Mouse (Mus musculus): Measurements from ENCODE around the gene Itgam. TPM values are rescaled to one million over a fixed set of nuclear protein-coding genes. Genes with fewer than 3 reads are reported as not detected.

Itgam gene
- polyA plus RNA-seq, 1 experiment from 2014 or later: 0.42 TPM

DNA sequence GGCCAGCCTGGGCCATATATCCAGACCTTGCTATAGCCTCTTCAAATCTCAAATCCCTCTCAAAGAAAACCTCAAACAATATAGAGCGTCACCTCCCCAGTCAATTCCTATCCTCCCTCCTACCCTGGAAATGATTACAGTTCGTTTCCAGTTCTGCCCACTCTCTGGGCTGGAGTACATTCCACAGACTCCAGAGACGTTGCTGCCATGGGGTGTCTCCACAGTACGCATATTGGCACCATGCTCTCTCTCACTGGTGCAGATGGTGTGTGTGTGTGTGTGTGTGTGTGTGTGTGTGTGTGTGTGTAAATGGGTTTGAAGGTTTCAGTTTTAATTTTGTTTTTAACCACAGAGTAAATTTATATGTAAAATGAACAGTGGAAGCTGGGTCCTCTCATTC is 42.8 kb downstream of the Itgam start:
- ATAC-seq (ENCODE audit: low FRiP score): no peak

DNA sequence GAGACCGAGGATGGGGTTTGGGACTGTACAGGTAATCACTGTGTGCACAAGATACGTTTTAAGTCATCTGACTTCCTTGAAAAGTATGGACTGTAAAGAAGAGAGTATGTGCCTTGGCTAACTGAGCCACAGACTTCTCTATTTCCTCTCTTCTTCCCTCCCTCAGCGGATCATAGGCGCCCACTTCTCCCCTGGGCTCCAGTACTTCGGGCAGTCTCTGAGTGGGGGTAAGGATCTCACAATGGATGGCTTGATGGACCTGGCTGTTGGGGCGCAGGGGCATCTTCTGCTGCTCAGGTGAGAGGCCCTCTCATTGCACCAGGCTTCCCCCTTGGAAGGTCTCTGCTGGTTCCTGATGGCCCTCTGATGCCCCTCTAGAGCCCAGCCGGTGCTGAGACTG is 45.0 kb downstream of the Itgam start:
- Histone ChIP-seq H3K4me2 (replicated peaks; ENCODE audit: low read depth, low read length) (no peak overlapping the region), H3K9ac (ENCODE audit: low read depth, low read length) (no peak overlapping the region), H3K4me3 (ENCODE audit: low read depth, low read length) (no peak overlapping the region), H3K9me3 (ENCODE audit: control insufficient read depth, low read length) (no peaks in the 10 kb centered on the region), H3K27me3 (ENCODE audit: control insufficient read depth, insufficient read depth, low read length) (no peaks in the 10 kb centered on the region), H3K36me3 (ENCODE audit: control insufficient read depth, insufficient read depth, low read length) (no peaks in the 10 kb centered on the region), H3K27ac (ENCODE audit: low read depth, low read length) (no peak overlapping the region), H3K4me1 (replicated peaks; ENCODE audit: control insufficient read depth, insufficient read depth, low read length) (no peaks in the 10 kb centered on the region)
- WGBS: 91% methylated on average over 7 of the region's 7 CpGs
- ATAC-seq (ENCODE audit: low FRiP score) (no peak), DNase-seq (ENCODE audit: low spot score) (no peak)

More for the DNA sequence above, 42.8 kb downstream of the Itgam start:
- 74% methylated on average over 4 of the region's 4 CpGs for WGBS
- Histone ChIP-seq H3K4me2 (replicated peaks; ENCODE audit: low read depth, low read length) (no peak overlapping the region), H3K4me1 (replicated peaks; ENCODE audit: control insufficient read depth, insufficient read depth, low read length) (no peaks in the 10 kb centered on the region), H3K9me3 (ENCODE audit: control insufficient read depth, low read length) (no peaks in the 10 kb centered on the region), H3K9ac (ENCODE audit: low read depth, low read length) (no peak overlapping the region), H3K27me3 (ENCODE audit: control insufficient read depth, insufficient read depth, low read length) (no peaks in the 10 kb centered on the region), H3K36me3 (ENCODE audit: control insufficient read depth, insufficient read depth, low read length) (no peaks in the 10 kb centered on the region), H3K4me3 (ENCODE audit: low read depth, low read length) (no peak overlapping the region), H3K27ac (ENCODE audit: low read depth, low read length) (no peak overlapping the region)
- no peak for DNase-seq (ENCODE audit: low spot score)

DNA sequence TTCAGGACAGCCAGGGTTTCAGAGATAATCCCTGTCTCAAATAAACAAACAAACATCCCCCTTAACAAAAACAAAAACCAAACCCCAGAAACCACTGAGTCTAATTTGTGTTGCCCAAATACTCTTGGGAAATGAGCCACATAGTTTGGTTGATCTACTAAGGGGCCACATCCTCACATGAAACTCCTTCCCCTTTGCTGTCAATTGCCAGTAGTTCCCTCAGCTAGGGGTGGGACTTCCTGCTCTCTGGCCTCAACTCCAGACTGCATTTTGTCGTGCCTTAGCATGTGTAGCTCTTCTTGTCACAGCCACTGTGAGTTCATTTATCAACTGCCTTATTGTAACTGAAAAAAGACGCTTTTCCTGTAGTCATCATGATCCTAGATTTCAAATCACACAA is 47.9 kb downstream of the Itgam start:
- Histone ChIP-seq H3K9ac (ENCODE audit: low read depth, low read length) (no peak overlapping the region), H3K9me3 (ENCODE audit: control insufficient read depth, low read length) (no peaks in the 10 kb centered on the region), H3K27me3 (ENCODE audit: control insufficient read depth, insufficient read depth, low read length) (no peaks in the 10 kb centered on the region), H3K4me3 (ENCODE audit: low read depth, low read length) (no peak overlapping the region), H3K27ac (ENCODE audit: low read depth, low read length) (no peak overlapping the region), H3K4me2 (replicated peaks; ENCODE audit: low read depth, low read length) (no peak overlapping the region), H3K4me1 (replicated peaks; ENCODE audit: control insufficient read depth, insufficient read depth, low read length) (no peaks in the 10 kb centered on the region), H3K36me3 (ENCODE audit: control insufficient read depth, insufficient read depth, low read length) (no peaks in the 10 kb centered on the region)
- DNase-seq (ENCODE audit: low spot score) (no peak), ATAC-seq (ENCODE audit: low FRiP score) (no peak)
- 56% methylated on average over 2 of the region's 2 CpGs for WGBS

DNA sequence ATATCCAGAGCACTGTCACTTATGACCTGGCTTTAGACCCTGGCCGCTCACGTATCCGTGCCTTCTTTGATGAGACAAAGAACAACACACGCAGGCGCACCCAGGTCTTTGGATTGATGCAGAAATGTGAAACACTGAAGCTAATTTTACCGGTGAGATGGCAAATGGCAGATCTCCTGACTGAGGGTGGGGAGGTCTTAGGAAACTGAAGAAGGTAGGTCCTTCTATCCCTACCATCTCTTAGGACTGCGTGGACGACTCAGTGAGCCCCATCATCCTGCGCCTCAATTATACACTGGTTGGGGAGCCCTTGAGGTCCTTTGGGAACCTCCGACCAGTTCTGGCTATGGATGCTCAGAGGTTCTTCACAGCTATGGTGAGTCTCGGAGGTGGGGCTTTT is 49.7 kb downstream of the Itgam start:
- Histone ChIP-seq H3K4me1 (replicated peaks; ENCODE audit: control insufficient read depth, insufficient read depth, low read length) (no peaks in the 10 kb centered on the region), H3K9me3 (ENCODE audit: control insufficient read depth, low read length) (no peaks in the 10 kb centered on the region), H3K9ac (ENCODE audit: low read depth, low read length) (no peak overlapping the region), H3K4me3 (ENCODE audit: low read depth, low read length) (no peak overlapping the region), H3K27ac (ENCODE audit: low read depth, low read length) (no peak overlapping the region), H3K36me3 (ENCODE audit: control insufficient read depth, insufficient read depth, low read length) (no peaks in the 10 kb centered on the region), H3K4me2 (replicated peaks; ENCODE audit: low read depth, low read length) (no peak overlapping the region), H3K27me3 (ENCODE audit: control insufficient read depth, insufficient read depth, low read length) (no peaks in the 10 kb centered on the region)
- 90% methylated on average over 11 of the region's 11 CpGs for WGBS
- no peak for DNase-seq (ENCODE audit: low spot score)
- no peak for ATAC-seq (ENCODE audit: low FRiP score)

DNA sequence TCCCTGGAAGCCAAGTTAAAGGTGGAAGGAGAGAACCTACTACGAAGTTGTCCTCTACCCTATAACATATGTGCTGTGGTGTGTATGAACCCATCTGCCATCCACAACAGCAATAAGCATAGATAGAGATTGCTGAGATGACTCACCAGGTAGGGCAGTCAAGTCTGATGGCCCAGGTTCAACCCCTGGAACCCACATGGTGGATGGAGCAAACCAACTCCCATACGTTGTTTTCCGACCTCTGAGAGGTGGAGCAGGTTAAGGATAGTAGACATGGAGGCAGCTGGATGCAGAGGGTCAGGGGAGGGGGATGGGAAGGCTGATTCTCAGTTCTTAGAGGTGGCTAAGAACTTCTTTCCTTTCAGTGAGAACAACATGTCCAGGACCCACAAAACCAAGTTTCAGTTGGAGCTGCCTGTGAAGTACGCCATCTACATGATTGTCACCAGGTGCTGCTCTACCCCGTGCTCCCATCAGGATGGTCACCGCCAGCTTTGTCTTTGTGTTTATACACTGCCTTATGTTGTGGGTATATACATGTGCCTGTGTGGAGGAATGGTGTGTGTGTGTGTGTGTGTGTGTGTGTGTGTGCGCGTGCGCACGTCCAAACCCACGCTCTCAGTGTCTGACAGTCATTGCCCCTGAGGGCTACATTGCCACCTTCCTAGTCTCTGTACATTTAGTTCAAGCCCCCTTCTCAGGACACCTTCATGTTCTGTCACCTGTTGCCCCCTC is 52.1 kb downstream of the Itgam start:
- WGBS: 89% methylated on average over 11 of the region's 11 CpGs
- no peaks in the 10 kb centered on the region for H3K4me1 ChIP-seq (replicated peaks; ENCODE audit: control insufficient read depth, insufficient read depth, low read length)
- H3K9ac ChIP-seq (ENCODE audit: low read depth, low read length): no peak overlapping the region
- H3K36me3 ChIP-seq (ENCODE audit: control insufficient read depth, insufficient read depth, low read length): no peaks in the 10 kb centered on the region
- ATAC-seq (ENCODE audit: low FRiP score): no peak
- H3K4me2 ChIP-seq (replicated peaks; ENCODE audit: low read depth, low read length): no peak overlapping the region
- DNase-seq (ENCODE audit: low spot score): no peak
- H3K4me3 ChIP-seq (ENCODE audit: low read depth, low read length): no peak overlapping the region
- H3K27ac ChIP-seq (ENCODE audit: low read depth, low read length): no peak overlapping the region
- no peaks in the 10 kb centered on the region for H3K9me3 ChIP-seq (ENCODE audit: control insufficient read depth, low read length)
- no peaks in the 10 kb centered on the region for H3K27me3 ChIP-seq (ENCODE audit: control insufficient read depth, insufficient read depth, low read length)

DNA sequence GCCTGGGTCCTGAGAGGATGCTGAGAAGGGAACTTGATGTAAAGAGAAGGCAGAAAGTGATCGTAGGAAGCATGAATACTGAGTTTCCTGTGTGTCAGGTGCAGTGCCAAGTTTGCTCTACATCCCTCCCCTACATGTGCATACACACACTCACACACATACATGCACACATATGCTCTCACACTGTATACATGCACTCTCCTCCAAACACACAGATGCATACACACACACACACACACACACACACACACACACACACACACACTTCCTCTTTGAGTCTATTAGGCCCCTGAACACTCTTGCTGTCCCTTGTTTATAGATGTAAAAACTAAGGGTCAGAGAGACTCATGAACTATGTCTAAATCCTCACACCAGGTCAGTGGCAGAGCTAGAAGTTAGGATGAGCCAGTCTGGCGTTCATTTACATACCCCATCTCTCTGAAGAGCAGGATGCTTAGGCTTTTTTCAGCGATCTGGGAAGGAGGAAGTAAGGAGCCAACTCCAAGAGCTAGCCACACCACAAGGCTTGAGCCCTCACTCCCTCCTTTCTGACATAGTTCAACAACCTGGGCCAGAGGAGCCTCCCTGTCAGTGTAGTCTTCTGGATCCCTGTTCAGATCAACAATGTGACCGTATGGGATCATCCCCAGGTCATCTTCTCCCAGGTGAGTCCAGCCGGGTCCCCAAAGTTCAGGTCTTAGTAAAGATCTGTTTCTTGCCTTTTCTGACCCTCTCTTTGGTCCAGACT is 52.9 kb downstream of the Itgam start:
- DNase-seq (ENCODE audit: low spot score) (no peak), ATAC-seq (ENCODE audit: low FRiP score) (no peak)
- Histone ChIP-seq H3K27ac (ENCODE audit: low read depth, low read length) (no peak overlapping the region), H3K4me3 (ENCODE audit: low read depth, low read length) (no peak overlapping the region), H3K4me1 (replicated peaks; ENCODE audit: control insufficient read depth, insufficient read depth, low read length) (no peaks in the 10 kb centered on the region), H3K27me3 (ENCODE audit: control insufficient read depth, insufficient read depth, low read length) (no peaks in the 10 kb centered on the region), H3K9ac (ENCODE audit: low read depth, low read length) (no peak overlapping the region), H3K9me3 (ENCODE audit: control insufficient read depth, low read length) (no peaks in the 10 kb centered on the region), H3K36me3 (ENCODE audit: control insufficient read depth, insufficient read depth, low read length) (no peaks in the 10 kb centered on the region), H3K4me2 (replicated peaks; ENCODE audit: low read depth, low read length) (no peak overlapping the region)
- WGBS: 73% methylated on average over 5 of the region's 5 CpGs

DNA sequence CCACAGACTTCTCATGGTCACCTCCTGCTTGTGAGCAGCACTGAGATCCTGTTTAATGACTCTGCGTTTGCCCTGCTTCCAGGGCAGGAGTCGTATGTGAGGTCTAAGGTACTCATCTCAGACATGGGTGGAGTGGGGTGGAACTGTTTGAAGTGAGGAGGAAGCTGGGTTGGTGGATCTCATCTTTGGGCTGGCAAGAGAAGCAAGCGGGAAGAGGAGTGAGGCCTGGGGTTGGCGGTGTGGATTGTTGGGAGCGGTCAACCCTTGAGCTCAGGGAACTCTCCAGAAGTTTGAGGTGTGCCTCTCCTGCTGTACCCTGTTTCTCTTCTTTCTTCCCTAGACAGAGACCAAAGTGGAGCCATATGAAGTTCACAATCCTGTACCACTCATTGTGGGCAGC is 54.0 kb downstream of the Itgam start:
- no peak overlapping the region for H3K4me3 ChIP-seq (ENCODE audit: low read depth, low read length)
- WGBS: 88% methylated on average over 5 of the region's 5 CpGs
- H3K9me3 ChIP-seq (ENCODE audit: control insufficient read depth, low read length): no peaks in the 10 kb centered on the region
- H3K36me3 ChIP-seq (ENCODE audit: control insufficient read depth, insufficient read depth, low read length): no peaks in the 10 kb centered on the region
- no peaks in the 10 kb centered on the region for H3K4me1 ChIP-seq (replicated peaks; ENCODE audit: control insufficient read depth, insufficient read depth, low read length)
- H3K4me2 ChIP-seq (replicated peaks; ENCODE audit: low read depth, low read length): no peak overlapping the region
- no peaks in the 10 kb centered on the region for H3K27me3 ChIP-seq (ENCODE audit: control insufficient read depth, insufficient read depth, low read length)
- no peak overlapping the region for H3K27ac ChIP-seq (ENCODE audit: low read depth, low read length)
- no peak for DNase-seq (ENCODE audit: low spot score)
- no peak for ATAC-seq (ENCODE audit: low FRiP score)
- H3K9ac ChIP-seq (ENCODE audit: low read depth, low read length): no peak overlapping the region

DNA sequence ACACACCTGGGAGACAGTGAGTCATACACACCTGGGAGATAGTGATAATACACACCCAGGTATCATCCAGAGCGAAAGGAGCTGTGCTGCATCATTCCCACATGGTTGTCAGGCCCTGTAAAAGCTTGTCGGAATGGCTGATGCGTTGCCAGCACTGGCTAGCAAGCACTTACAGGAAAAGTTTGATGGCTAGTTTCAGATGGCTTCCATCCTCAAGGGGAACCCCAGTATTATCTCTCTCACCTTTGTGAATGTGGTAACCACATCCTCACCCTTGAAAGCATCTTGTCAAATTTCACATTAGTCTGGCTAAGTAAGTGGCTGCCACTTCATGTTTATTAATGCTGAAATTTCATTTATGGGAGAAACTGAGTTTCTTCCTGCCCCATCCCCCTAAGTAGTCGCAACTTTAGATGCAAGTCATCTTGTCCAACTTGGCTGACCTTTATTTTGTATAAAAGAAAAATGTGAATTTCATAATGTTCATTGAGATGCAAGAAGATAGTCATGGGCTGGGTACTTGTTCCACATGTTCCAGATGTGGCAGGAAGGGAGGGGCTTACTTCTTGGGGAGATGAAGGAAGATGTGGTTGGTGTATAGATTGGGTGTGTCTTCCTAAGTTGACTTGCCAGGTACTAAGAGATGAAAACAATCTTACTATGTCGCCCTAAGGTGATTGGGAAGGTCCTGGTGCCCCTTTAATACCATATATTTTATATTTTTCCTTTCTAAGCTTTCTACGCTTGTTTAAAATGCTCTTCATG is 57.5 kb downstream of the Itgam start:
- H3K36me3 ChIP-seq (ENCODE audit: control insufficient read depth, insufficient read depth, low read length): no peaks in the 10 kb centered on the region
- H3K4me3 ChIP-seq (ENCODE audit: low read depth, low read length): no peak overlapping the region
- H3K4me1 ChIP-seq (replicated peaks; ENCODE audit: control insufficient read depth, insufficient read depth, low read length): no peaks in the 10 kb centered on the region
- no peak for ATAC-seq (ENCODE audit: low FRiP score)
- WGBS: 86% methylated on average over 6 of the region's 6 CpGs
- H3K9me3 ChIP-seq (ENCODE audit: control insufficient read depth, low read length): no peaks in the 10 kb centered on the region
- no peak overlapping the region for H3K27ac ChIP-seq (ENCODE audit: low read depth, low read length)
- no peak overlapping the region for H3K9ac ChIP-seq (ENCODE audit: low read depth, low read length)
- no peak for DNase-seq (ENCODE audit: low spot score)
- no peaks in the 10 kb centered on the region for H3K27me3 ChIP-seq (ENCODE audit: control insufficient read depth, insufficient read depth, low read length)
- H3K4me2 ChIP-seq (replicated peaks; ENCODE audit: low read depth, low read length): no peak overlapping the region
